Mouse (Mus musculus) midbrain, postnatal 0 days (tissue): ENCODE data around the gene Mmel1. TPM values are rescaled to one million over a fixed set of nuclear protein-coding genes. Genes with fewer than 3 reads are reported as not detected.

Experiments used
- ATAC-seq: fragments of 200-750 bp; cut with Nextera tagmentation; 2 replicates; pipeline ENCODE4 v1.8.0; 2017; ENCODE audit warnings: moderate number of reproducible peaks, mild to moderate bottlenecking, moderate TSS enrichment, moderate library complexity; ENCODE audit not compliant: low FRiP score
- DNase-seq: peaks from one replicate; pipeline ENCODE4 v3.0.0-alpha.2; 2015; ENCODE audit warnings: low spot score
- H3K27ac ChIP-seq: fragments of 300-500 bp; sonication (generic); 2 replicates; pipeline ENCODE4 v1.5.1; 2014; ENCODE audit warnings: low read depth, mild to moderate bottlenecking, low read length, mixed read lengths
- H3K27me3 ChIP-seq: fragments of 300-500 bp; sonication (generic); 2 replicates; pipeline ENCODE4 v1.6.1; 2014; ENCODE audit warnings: low read length, control low read depth, mixed read lengths; ENCODE audit not compliant: insufficient read depth
- H3K36me3 ChIP-seq: fragments of 300-500 bp; sonication (generic); 2 replicates; pipeline ENCODE4 v1.6.1; 2014; ENCODE audit warnings: low read length, control low read depth, mixed read lengths; ENCODE audit not compliant: insufficient read depth
- H3K4me1 ChIP-seq: fragments of 300-500 bp; sonication (generic); 2 replicates; pipeline ENCODE4 v1.6.1; 2014; ENCODE audit warnings: mild to moderate bottlenecking, control low read depth, antibody characterized with exemption, low read length, mixed read lengths; ENCODE audit not compliant: insufficient read depth
- H3K4me2 ChIP-seq: fragments of 300-500 bp; sonication (generic); 2 replicates; pipeline ENCODE4 v1.6.1; 2014; ENCODE audit warnings: low read depth, mild to moderate bottlenecking, low read length, mixed read lengths; ENCODE audit not compliant: poor library complexity, severe bottlenecking
- H3K4me3 ChIP-seq: fragments of 300-500 bp; sonication (generic); 2 replicates; pipeline ENCODE4 v1.5.1; 2014; ENCODE audit warnings: low read depth, mild to moderate bottlenecking, low read length, moderate library complexity
- H3K9ac ChIP-seq: fragments of 300-500 bp; sonication (generic); replicated peaks from 2 replicates; pipeline ENCODE4 v1.6.1; 2014; ENCODE audit warnings: mild to moderate bottlenecking, low read length, moderate library complexity, mixed read lengths; ENCODE audit not compliant: poor library complexity, severe bottlenecking
- H3K9me3 ChIP-seq: fragments of 300-500 bp; sonication (generic); 2 replicates; pipeline ENCODE4 v1.6.1; 2016; ENCODE audit warnings: low read length, control low read depth
- CTCF ChIP-seq: IDR thresholded peaks from 2 replicates; pipeline ENCODE4 v1.5.1; 2016; ENCODE audit warnings: antibody characterized with exemption, mild to moderate bottlenecking
- WGBS: fragments of 180-500 bp; shearing (Covaris S2); extraction: QIAGEN DNeasy Blood & Tissue Kit; methylation state at CpG from one replicate; pipeline ENCODE4 v1.1.7; 2014; 5-methylcytosine and 5-hydroxymethylcytosine counted together
- polyA plus RNA-seq: library from polyadenylated mRNA; unstranded; fragments of >200 nt; fragmentation: Nextera tagmentation; extraction: Ambion mirVana; gene quantifications from 2 replicates; pipeline ENCODE4 v1.2.1, GENCODE M21; 2015
- total RNA-seq: library from RNA; depleted of rRNA; stranded (reverse); fragments of >200 nt; gene quantifications from 2 replicates; pipeline ENCODE4 v1.2.3, GENCODE M21; 2014

Gene Mmel1
- total and polyA plus RNA-seq, 2 experiments from 2014 or later = 0.82 to 0.89 TPM

GRCm38 (mm10) chr4:154836183-154836915 is 33.0 kb upstream of the Mmel1 start:
- no peak overlapping the region for H3K27ac ChIP-seq
- no peak for TF ChIP-seq CTCF
- DNase-seq (no peak), ATAC-seq (no peak)
- 64% methylated on average over 7 of the region's 7 CpGs for WGBS
- H3K4me2 ChIP-seq = no peak overlapping the region
- no peaks in the 10 kb centered on the region; the same call in 1 of the 2 replicates for H3K27me3 ChIP-seq
- H3K4me1 ChIP-seq = no peaks in the 10 kb centered on the region
- no peak overlapping the region for H3K4me3 ChIP-seq
- H3K36me3 ChIP-seq = no peaks in the 10 kb centered on the region
- no peak overlapping the region for H3K9ac ChIP-seq
- no peaks in the 10 kb centered on the region for H3K9me3 ChIP-seq

GRCm38 (mm10) chr4:154837170-154837569 is 32.2 kb upstream of the Mmel1 start, which contains the start of gene Ttc34:
Ttc34 (plus strand) TSS chr4:154837459.
- 30% methylated on average over 2 of the region's 2 CpGs for WGBS
- Histone ChIP-seq H3K9ac (no peak within 1 kb of the TSS), H3K36me3 (no peaks in the 10 kb centered on the region), H3K4me1 (no peaks in the 10 kb centered on the region), H3K9me3 (no peaks in the 10 kb centered on the region), H3K4me2 (no peak within 1 kb of the TSS), H3K27ac (no peak within 1 kb of the TSS), H3K27me3 (no peaks in the 10 kb centered on the region; the same call in 1 of the 2 replicates), H3K4me3 (no peak within 1 kb of the TSS)
- ATAC-seq = no peak
- DNase-seq = no peak
- TF ChIP-seq CTCF = peak; percentile 74

GRCm38 (mm10) chr4:154838741-154839140 is 30.6 kb upstream of the Mmel1 start:
- no peak overlapping the region for H3K4me3 ChIP-seq
- H3K9ac ChIP-seq = no peak overlapping the region
- no peak for DNase-seq
- no peaks in the 10 kb centered on the region; the same call in 1 of the 2 replicates for H3K27me3 ChIP-seq
- no peaks in the 10 kb centered on the region for H3K9me3 ChIP-seq
- H3K4me1 ChIP-seq = no peaks in the 10 kb centered on the region
- no peak overlapping the region for H3K4me2 ChIP-seq
- TF ChIP-seq CTCF = no peak
- WGBS = 88% methylated on average over 13 of the region's 13 CpGs
- H3K27ac ChIP-seq = no peak overlapping the region
- no peak for ATAC-seq
- H3K36me3 ChIP-seq = no peaks in the 10 kb centered on the region

- TF ChIP-seq CTCF = no peak
- ATAC-seq (no peak), DNase-seq (no peak)
- 41% methylated on average over 11 of the region's 11 CpGs for WGBS
- Histone ChIP-seq H3K27ac (no peak overlapping the region), H3K4me1 (no peaks in the 10 kb centered on the region), H3K36me3 (no peaks in the 10 kb centered on the region), H3K4me2 (no peak overlapping the region), H3K27me3 (no peaks in the 10 kb centered on the region; the same call in 1 of the 2 replicates), H3K9ac (no peak overlapping the region), H3K9me3 (no peaks in the 10 kb centered on the region), H3K4me3 (no peak overlapping the region)
These were observed 30.0 kb upstream of the Mmel1 start for GRCm38 (mm10) chr4:154839406-154839805.

- no peak overlapping the region for H3K27ac ChIP-seq
- no peak overlapping the region for H3K9ac ChIP-seq
- 95% methylated on average over 1 of the region's 1 CpGs for WGBS
- 0 out of 2 replicates have a peak, but pooled peaks cover 4% of the 10 kb centered on the region for H3K4me1 ChIP-seq
- H3K4me3 ChIP-seq = no peak overlapping the region
- H3K9me3 ChIP-seq = no peaks in the 10 kb centered on the region
- DNase-seq (no peak), ATAC-seq (no peak)
- peaks cover 4% of the 10 kb centered on the region; the same call in 1 of the 2 replicates for H3K27me3 ChIP-seq
- no peak for TF ChIP-seq CTCF
- H3K36me3 ChIP-seq = no peaks in the 10 kb centered on the region
- H3K4me2 ChIP-seq = no peak overlapping the region
These were observed 16.7 kb upstream of the Mmel1 start for GRCm38 (mm10) chr4:154852696-154853095.

GRCm38 (mm10) chr4:154853881-154854280 is 15.5 kb upstream of the Mmel1 start:
- ATAC-seq = no peak

More at GRCm38 (mm10) chr4:154853881-154854280, 15.5 kb upstream of the Mmel1 start:
- Histone ChIP-seq H3K4me1 (0 out of 2 replicates have a peak, but pooled peaks cover 4% of the 10 kb centered on the region), H3K27ac (no peak overlapping the region), H3K27me3 (peaks cover 4% of the 10 kb centered on the region; the same call in 1 of the 2 replicates), H3K9me3 (no peaks in the 10 kb centered on the region), H3K9ac (no peak overlapping the region), H3K36me3 (no peaks in the 10 kb centered on the region), H3K4me2 (no peak overlapping the region), H3K4me3 (no peak overlapping the region)
- 82% methylated on average over 4 of the region's 4 CpGs for WGBS
- no peak for DNase-seq
- TF ChIP-seq CTCF = no peak
